Mouse (Mus musculus) small intestine, adult 2 months (tissue): Measurements from ENCODE around the gene Trpm3. TPM values are rescaled to one million over a fixed set of nuclear protein-coding genes. Genes with fewer than 3 reads are reported as not detected.

Experiments used
- H3K27ac ChIP-seq: fragments of 200-500 bp; 2 replicates; pipeline ENCODE4 v1.5.1; 2012; ENCODE audit warnings: low read depth, low read length, control low read depth, inconsistent platforms; ENCODE audit not compliant: insufficient read depth
- H3K27me3 ChIP-seq: fragments of 200-500 bp; 2 replicates; pipeline ENCODE4 v1.6.1; 2012; ENCODE audit warnings: mild to moderate bottlenecking, moderate library complexity, low read length, inconsistent platforms; ENCODE audit not compliant: control insufficient read depth, insufficient read depth
- H3K36me3 ChIP-seq: fragments of 200-500 bp; 2 replicates; pipeline ENCODE4 v1.6.1; 2012; ENCODE audit warnings: mild to moderate bottlenecking, low read length, control low read depth, inconsistent platforms; ENCODE audit not compliant: control insufficient read depth, insufficient read depth
- H3K4me1 ChIP-seq: fragments of 200-500 bp; 2 replicates; pipeline ENCODE4 v1.6.1; 2012; ENCODE audit warnings: low read length, inconsistent platforms, mixed read lengths; ENCODE audit not compliant: control insufficient read depth, insufficient read depth, insufficient read length
- H3K4me3 ChIP-seq: fragments of 200-500 bp; 2 replicates; pipeline ENCODE4 v1.5.1; 2012; ENCODE audit warnings: low read depth, mild to moderate bottlenecking, control low read depth, inconsistent platforms, low read length, moderate library complexity
- CTCF ChIP-seq: fragments of 200-500 bp; IDR thresholded peaks from 2 replicates; pipeline ENCODE4 v1.5.1; 2012; ENCODE audit warnings: low read depth, mild to moderate bottlenecking, control low read depth, inconsistent platforms, low read length, moderate library complexity, mixed read lengths; ENCODE audit not compliant: insufficient replicate concordance, insufficient read length; ENCODE audit errors: extremely low read depth
- POLR2A ChIP-seq: fragments of 200-500 bp; IDR thresholded peaks from 2 replicates; pipeline ENCODE4 v1.6.1; 2012; ENCODE audit warnings: low read depth, mild to moderate bottlenecking, control low read depth, inconsistent platforms, low read length, moderate library complexity
- WGBS: fragments of 180-500 bp; shearing (Covaris S2); methylation state at CpG from one replicate; pipeline ENCODE4 v1.1.7; 2018; 5-methylcytosine and 5-hydroxymethylcytosine counted together
- polyA plus RNA-seq: library from polyadenylated mRNA; depleted of rRNA; stranded (reverse); fragments of >200 nt; gene quantifications from 2 replicates; pipeline ENCODE4 v1.2.3, GENCODE M21; 2012

The Trpm3 gene
- polyA plus RNA-seq, 1 experiment: 0.09 TPM

GRCm38 (mm10) chr19:23042168-23042733 is 903.4 kb downstream of the Trpm3 start:
- Histone ChIP-seq H3K36me3 (no peaks in the 10 kb centered on the region), H3K27me3 (no peaks in the 10 kb centered on the region), H3K4me1 (peaks cover 24% of the 10 kb centered on the region; the same call in 1 of the 2 replicates), H3K27ac (peak overlapping the region; percentile 92), H3K4me3 (no peak overlapping the region)
- TF ChIP-seq POLR2A (no peak), CTCF (no peak)
- 27% methylated on average over 6 of the region's 6 CpGs for whole genome bisulfite sequencing

GRCm38 (mm10) chr19:23043699-23044098 is 904.9 kb downstream of the Trpm3 start:
- Histone ChIP-seq H3K36me3 (no peaks in the 10 kb centered on the region), H3K4me1 (peaks cover 16% of the 10 kb centered on the region; the same call in 1 of the 2 replicates), H3K27ac (peak overlapping the region; percentile 42), H3K4me3 (no peak overlapping the region), H3K27me3 (no peaks in the 10 kb centered on the region)
- TF ChIP-seq POLR2A (no peak), CTCF (no peak)
